Mouse (Mus musculus) forebrain, postnatal 0 days (tissue): ENCODE data around the gene Lgr6. TPM values are rescaled to one million over a fixed set of nuclear protein-coding genes. Genes with fewer than 3 reads are reported as not detected.
"Not testable (repeated sequence)": the region's sequence is repeated elsewhere in the genome, so short reads cannot be mapped to it uniquely, and the experiment has no call there.

Experiments used
- ATAC-seq: fragments of 200-750 bp; cut with Nextera tagmentation; 2 replicates; pipeline ENCODE4 v1.8.0; 2017; ENCODE audit warnings: mild to moderate bottlenecking, moderate library complexity
- DNase-seq: peaks from one replicate; pipeline ENCODE4 v3.0.0-alpha.2; 2015
- H3K27ac ChIP-seq: fragments of 300-500 bp; sonication (generic); 2 replicates; pipeline ENCODE4 v1.5.1; 2014; ENCODE audit warnings: low read depth, mild to moderate bottlenecking, antibody characterized with exemption, low read length, moderate library complexity, mixed read lengths
- H3K27me3 ChIP-seq: fragments of 300-500 bp; sonication (generic); 2 replicates; pipeline ENCODE4 v1.6.1; 2014; ENCODE audit warnings: mild to moderate bottlenecking, low read length, mixed read lengths; ENCODE audit not compliant: insufficient read depth
- H3K36me3 ChIP-seq: fragments of 300-500 bp; sonication (generic); 2 replicates; pipeline ENCODE4 v1.6.1; 2014; ENCODE audit warnings: mild to moderate bottlenecking, moderate library complexity; ENCODE audit not compliant: insufficient read depth
- H3K4me1 ChIP-seq: fragments of 300-500 bp; sonication (generic); 2 replicates; pipeline ENCODE4 v1.6.1; 2014; ENCODE audit warnings: antibody characterized with exemption; ENCODE audit not compliant: insufficient read depth
- H3K4me2 ChIP-seq: fragments of 300-500 bp; sonication (generic); 2 replicates; pipeline ENCODE4 v1.6.1; 2014; ENCODE audit warnings: low read depth, mild to moderate bottlenecking, moderate library complexity
- H3K4me3 ChIP-seq: fragments of 300-500 bp; sonication (generic); 2 replicates; pipeline ENCODE4 v1.5.1; 2014; ENCODE audit warnings: low read depth, low read length, mixed read lengths
- H3K9ac ChIP-seq: fragments of 300-500 bp; sonication (generic); 2 replicates; pipeline ENCODE4 v1.6.1; 2014; ENCODE audit warnings: mild to moderate bottlenecking
- H3K9me3 ChIP-seq: fragments of 300-500 bp; sonication (generic); 2 replicates; pipeline ENCODE4 v1.6.1; 2016; ENCODE audit warnings: low read length
- CTCF ChIP-seq: sonication (generic); IDR thresholded peaks from 2 replicates; pipeline ENCODE4 v1.5.1; 2016; ENCODE audit warnings: antibody characterized with exemption, control low read depth, low read depth
- WGBS: fragments of 180-500 bp; shearing (Covaris S2); extraction: QIAGEN DNeasy Blood & Tissue Kit; methylation state at CpG from one replicate; pipeline ENCODE4 v1.1.7; 2014; 5-methylcytosine and 5-hydroxymethylcytosine counted together
- polyA plus RNA-seq: library from polyadenylated mRNA; unstranded; fragments of >200 nt; fragmentation: Nextera tagmentation; extraction: Ambion mirVana; gene quantifications from 2 replicates; pipeline ENCODE4 v1.2.1, GENCODE M21; 2015
- total RNA-seq: library from RNA; depleted of rRNA; stranded (reverse); fragments of >200 nt; gene quantifications from 2 replicates; pipeline ENCODE4 v1.2.3, GENCODE M21; 2014

Lgr6 gene
- total and polyA plus RNA-seq, 2 experiments from 2014 or later: 1.6 to 2.8 TPM

DNA sequence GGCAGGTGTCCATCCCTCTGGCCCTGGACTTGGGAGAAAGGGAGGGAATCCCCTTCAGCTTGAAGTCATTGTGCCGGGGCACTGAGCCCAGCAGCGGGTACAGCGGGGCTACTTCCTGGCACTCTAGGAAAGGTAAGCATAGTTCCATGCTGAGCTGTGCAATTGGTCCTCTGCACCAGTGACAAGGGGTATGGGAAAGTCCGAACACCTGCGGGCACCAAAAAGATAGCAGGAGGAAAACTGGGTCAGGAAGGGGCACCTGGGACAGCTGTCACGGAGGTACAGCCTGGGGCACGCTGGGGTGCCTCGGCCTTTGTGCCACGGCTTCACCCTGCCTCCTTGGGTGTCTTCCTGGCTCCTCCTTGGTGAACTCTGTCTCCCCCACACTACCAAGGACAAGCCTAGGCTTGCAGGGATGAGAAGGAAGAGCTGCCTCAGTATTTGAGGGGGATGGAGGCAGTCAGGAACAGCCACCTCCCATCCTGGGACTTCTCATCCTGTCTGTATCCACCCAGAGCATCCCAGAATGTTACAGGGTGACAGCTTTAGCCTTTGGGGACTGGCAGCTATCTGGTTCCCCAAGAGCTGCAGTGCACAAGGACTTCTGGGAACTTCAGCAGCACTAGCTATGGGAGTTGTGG lies 24.6 kb upstream of the Lgr6 start:
- 64% methylated on average over 9 of the region's 9 CpGs for WGBS

DNA sequence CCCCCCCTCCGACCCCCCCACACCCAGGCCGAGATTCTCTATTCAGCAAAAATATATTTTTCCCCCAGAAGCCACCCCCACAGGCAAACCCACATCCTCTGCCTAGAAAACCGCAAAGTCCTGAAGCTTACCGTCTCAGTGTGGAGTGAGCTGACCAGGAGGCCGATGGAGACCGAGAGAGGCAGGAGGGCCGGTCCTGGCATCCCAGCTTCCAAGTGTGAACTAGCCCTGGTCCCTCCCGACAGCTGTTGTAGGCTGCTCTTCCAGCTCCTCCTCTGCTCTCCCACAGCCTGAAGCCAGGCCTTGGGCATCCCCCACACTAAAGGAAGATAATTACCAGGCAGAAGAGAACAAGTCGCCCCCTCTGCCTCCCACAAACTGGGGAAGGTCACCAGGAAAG lies 23.9 kb upstream of the Lgr6 start:
- TF ChIP-seq CTCF: no peak
- no peak overlapping the region for H3K9ac ChIP-seq
- WGBS: 26% methylated on average over 9 of the region's 9 CpGs

More for the DNA sequence above, 24.6 kb upstream of the Lgr6 start:
- Histone ChIP-seq H3K9ac (no peak overlapping the region), H3K27ac (no peak overlapping the region), H3K4me1 (no peaks in the 10 kb centered on the region), H3K9me3 (no peaks in the 10 kb centered on the region), H3K4me3 (no peak overlapping the region), H3K27me3 (no peaks in the 10 kb centered on the region), H3K4me2 (no peak overlapping the region), H3K36me3 (no peaks in the 10 kb centered on the region)
- DNase-seq: no peak
- ATAC-seq: no peak
- no peak for TF ChIP-seq CTCF

DNA sequence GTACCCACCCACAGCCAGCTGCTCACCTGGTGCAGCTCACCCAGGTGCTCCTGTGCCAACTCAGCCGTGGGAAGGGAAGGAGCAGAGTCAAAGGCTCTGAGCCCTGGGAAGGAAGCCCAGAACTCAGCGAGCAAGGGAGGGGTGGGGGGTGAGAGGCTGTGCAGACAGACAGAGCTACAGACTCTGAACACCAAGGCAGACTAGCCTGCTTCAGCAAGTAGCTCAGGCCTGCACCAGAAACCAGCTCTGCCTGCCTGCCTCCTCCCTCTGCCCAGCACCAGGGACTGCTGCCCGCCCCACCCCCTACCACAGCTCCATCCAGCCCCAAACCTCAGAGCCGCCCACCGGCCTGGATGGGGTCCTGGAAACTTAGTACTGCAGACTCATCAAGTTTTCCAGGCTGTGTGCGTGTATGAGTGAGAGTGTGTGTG lies 22.9 kb upstream of the Lgr6 start:
- no peak for TF ChIP-seq CTCF
- H3K4me2 ChIP-seq: no peak overlapping the region
- no peaks in the 10 kb centered on the region for H3K27me3 ChIP-seq
- H3K4me3 ChIP-seq: no peak overlapping the region
- ATAC-seq (no peak), DNase-seq (no peak)
- no peaks in the 10 kb centered on the region for H3K9me3 ChIP-seq
- WGBS: 47% methylated on average over 6 of the region's 6 CpGs
- no peaks in the 10 kb centered on the region for H3K36me3 ChIP-seq
- no peaks in the 10 kb centered on the region for H3K4me1 ChIP-seq
- H3K27ac ChIP-seq: no peak overlapping the region
- H3K9ac ChIP-seq: no peak overlapping the region

More for the DNA sequence above, 23.9 kb upstream of the Lgr6 start:
- Histone ChIP-seq H3K4me2 (no peak overlapping the region), H3K9me3 (no peaks in the 10 kb centered on the region), H3K27me3 (no peaks in the 10 kb centered on the region), H3K4me3 (no peak overlapping the region), H3K36me3 (no peaks in the 10 kb centered on the region), H3K4me1 (no peaks in the 10 kb centered on the region), H3K27ac (no peak overlapping the region)
- DNase-seq (no peak), ATAC-seq (no peak)

DNA sequence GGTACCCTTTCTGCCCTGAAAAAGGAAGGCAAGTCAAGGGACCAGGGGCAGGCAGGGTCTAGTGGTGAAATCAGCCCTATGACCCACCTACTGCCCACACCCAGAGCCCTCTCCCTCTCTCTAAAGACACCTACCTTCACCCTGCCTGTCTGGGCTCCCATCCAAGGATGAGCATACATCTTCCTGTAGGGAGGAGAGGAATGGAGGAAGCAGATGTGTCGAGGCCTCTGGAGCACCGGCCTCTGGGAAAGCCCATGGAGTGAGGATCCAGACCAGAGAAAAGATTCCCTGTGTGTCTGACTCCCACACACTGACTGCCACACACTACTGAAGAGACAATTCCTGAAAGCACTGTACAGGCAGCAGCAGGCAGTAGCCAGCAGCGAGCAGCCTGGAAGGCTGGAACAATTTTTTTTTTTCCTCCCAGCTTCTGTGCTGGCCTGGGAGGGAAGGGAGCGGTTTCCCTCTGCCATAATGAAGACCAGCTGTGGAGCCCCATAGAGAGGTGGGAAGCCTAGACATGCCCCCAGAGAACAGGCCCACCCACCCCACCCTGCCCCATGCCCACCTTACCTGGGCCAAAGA lies 21.5 kb upstream of the Lgr6 start:
- no peak for TF ChIP-seq CTCF
- no peak overlapping the region for H3K4me2 ChIP-seq
- H3K27me3 ChIP-seq: no peaks in the 10 kb centered on the region
- H3K27ac ChIP-seq: no peak overlapping the region
- ATAC-seq: peak; percentile 56; the same call in 1 of the 2 replicates
- no peak overlapping the region for H3K4me3 ChIP-seq
- WGBS: 61% methylated on average over 4 of the region's 4 CpGs
- no peaks in the 10 kb centered on the region for H3K4me1 ChIP-seq
- H3K9ac ChIP-seq: no peak overlapping the region
- no peak for DNase-seq
- no peaks in the 10 kb centered on the region for H3K36me3 ChIP-seq
- H3K9me3 ChIP-seq: no peaks in the 10 kb centered on the region

DNA sequence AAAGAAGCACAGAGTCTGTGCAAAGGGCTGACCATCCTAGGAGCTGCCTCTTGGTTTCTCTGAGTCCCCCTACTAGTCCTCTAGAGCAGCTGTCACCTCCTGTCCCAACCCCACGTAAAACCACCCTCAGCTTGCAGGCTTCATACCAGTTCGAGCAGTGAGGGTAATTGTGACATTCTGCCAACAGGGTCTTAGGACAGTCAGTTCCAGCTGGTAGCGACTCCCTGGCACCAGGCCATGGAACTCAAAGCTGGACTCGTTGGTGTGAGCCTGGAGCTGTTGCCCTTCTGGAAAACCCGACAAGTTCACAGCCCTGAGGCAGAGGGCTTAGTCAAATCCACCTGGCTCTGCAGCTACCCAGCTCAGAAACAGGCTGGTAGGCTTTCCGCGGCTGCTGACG lies 20.9 kb upstream of the Lgr6 start:
- TF ChIP-seq CTCF: no peak
- Histone ChIP-seq H3K4me2 (no peak overlapping the region), H3K4me3 (no peak overlapping the region), H3K36me3 (no peaks in the 10 kb centered on the region), H3K9ac (no peak overlapping the region), H3K9me3 (no peaks in the 10 kb centered on the region), H3K4me1 (no peaks in the 10 kb centered on the region), H3K27ac (no peak overlapping the region), H3K27me3 (no peaks in the 10 kb centered on the region)
- 46% methylated on average over 8 of the region's 8 CpGs for WGBS
- DNase-seq: no peak
- peak; percentile 36; the same call in 1 of the 2 replicates for ATAC-seq

DNA sequence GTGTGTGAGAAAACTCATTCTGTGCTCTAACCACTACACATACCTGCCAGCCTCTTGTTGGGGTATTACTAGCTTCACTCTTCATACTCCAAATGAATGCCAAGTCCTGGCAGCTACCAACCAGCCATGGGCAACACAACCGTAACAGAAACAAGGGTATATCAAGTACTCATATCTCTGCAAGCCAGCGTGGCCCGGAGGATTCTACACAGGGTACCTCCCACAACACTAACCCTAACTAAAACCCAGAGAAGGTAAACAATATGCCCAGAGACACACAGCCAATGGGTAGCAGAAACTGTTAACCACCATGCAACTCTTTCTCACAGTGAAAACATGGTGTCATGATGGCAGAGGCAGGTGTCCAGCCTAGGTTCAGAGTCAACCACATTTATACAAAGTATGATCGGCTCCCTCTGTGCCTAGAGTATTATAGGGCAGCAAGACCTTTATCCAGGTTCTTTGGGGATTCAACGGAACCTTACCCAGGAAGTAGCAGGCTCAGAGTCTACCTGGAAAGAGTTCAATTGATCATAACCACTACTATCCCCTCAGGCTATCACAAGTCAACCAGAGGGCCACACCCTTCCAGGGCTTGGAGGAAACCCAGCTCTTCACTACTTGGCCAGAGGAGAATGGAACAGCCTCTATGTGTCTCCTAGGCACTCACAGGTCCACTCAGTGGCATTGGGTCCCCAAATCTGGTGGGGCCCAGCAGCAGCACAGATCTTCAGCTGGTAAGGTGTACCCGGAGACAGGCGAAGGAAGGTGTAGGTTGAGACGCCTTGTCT lies 19.7 kb upstream of the Lgr6 start:
- no peak overlapping the region for H3K9ac ChIP-seq

DNA sequence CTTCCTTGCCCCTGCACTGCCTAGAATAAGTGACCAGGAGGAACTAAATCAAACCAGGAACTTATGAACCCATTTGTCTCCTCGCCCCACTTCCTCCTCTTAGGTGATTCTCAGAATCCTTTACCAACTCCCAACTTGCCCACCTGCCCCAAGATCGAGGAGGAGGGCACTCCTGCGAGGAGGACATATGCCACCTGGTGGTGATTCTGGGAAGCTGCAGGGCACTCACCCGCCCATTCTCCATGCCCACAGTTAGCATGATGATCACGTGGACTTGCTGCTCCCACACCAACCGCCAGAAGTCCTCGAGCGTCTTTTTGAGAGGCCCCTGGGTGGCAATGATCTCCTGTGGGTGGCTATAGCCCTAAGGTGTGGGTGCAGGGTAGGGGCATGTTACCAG lies 7.6 kb upstream of the Lgr6 start:
- no peaks in the 10 kb centered on the region for H3K36me3 ChIP-seq
- no peak overlapping the region for H3K4me3 ChIP-seq
- H3K27me3 ChIP-seq: no peaks in the 10 kb centered on the region
- H3K27ac ChIP-seq: no peak overlapping the region
- H3K4me2 ChIP-seq: no peak overlapping the region
- H3K4me1 ChIP-seq: no peaks in the 10 kb centered on the region
- H3K9me3 ChIP-seq: no peaks in the 10 kb centered on the region
- WGBS: 9% methylated on average over 8 of the region's 8 CpGs
- DNase-seq: peak; percentile 61
- ATAC-seq: peak; percentile 65; the same call in 1 of the 2 replicates
- peak; percentile 89 for TF ChIP-seq CTCF
- no peak overlapping the region for H3K9ac ChIP-seq

More for the DNA sequence above, 19.7 kb upstream of the Lgr6 start:
- ATAC-seq: no peak
- Histone ChIP-seq H3K4me3 (no peak overlapping the region), H3K4me1 (no peaks in the 10 kb centered on the region), H3K27me3 (no peaks in the 10 kb centered on the region), H3K9me3 (no peaks in the 10 kb centered on the region), H3K27ac (no peak overlapping the region), H3K4me2 (no peak overlapping the region), H3K36me3 (no peaks in the 10 kb centered on the region)
- no peak for TF ChIP-seq CTCF
- 92% methylated on average over 8 of the region's 8 CpGs for WGBS
- DNase-seq: no peak

DNA sequence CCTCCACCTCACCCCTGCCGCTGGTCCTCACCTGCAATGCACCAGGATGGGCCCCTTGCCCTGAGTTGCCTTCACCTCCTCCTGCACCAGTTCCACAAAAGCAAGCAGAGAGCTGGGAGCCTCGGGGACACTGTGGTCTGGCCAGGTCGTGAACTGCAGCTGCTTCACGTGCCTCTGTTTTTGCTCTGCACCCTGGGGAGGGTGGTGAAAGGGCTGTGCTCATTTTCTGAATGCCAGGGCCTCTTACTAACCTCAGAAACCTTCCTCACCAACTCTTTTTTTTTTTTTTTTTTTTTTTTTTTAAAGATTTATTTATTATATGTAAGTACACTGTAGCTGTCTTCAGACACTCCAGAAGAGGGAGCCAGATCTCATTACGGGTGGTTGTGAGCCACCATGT lies 6.2 kb upstream of the Lgr6 start:
- WGBS: 56% methylated on average over 4 of the region's 5 CpGs
- not testable (repeated sequence) for H3K4me1 ChIP-seq, DNase-seq

More for the DNA sequence above, 6.2 kb upstream of the Lgr6 start:
- H3K4me3 ChIP-seq, H3K36me3 ChIP-seq, H3K27ac ChIP-seq, H3K27me3 ChIP-seq, H3K9ac ChIP-seq, H3K4me2 ChIP-seq, ATAC-seq, H3K9me3 ChIP-seq: not testable (repeated sequence)
